Mouse (Mus musculus): ENCODE data around the gene S100a1. TPM values are rescaled to one million over a fixed set of nuclear protein-coding genes. Genes with fewer than 3 reads are reported as not detected.
A peak's percentile ranks its signal among the peaks of the same experiment; 100 is the strongest.

Gene S100a1
- polyA plus RNA-seq, 1 experiment from 2014 or later, result 142 TPM

- no peaks in the 10 kb centered on the region for H3K27me3 ChIP-seq (replicated peaks; ENCODE audit: control insufficient read depth, insufficient read depth, low read length)
- no peaks in the 10 kb centered on the region for H3K36me3 ChIP-seq (ENCODE audit: control insufficient read depth, insufficient read depth, low read length)
- H3K4me3 ChIP-seq (ENCODE audit: low read length), result peak overlapping the region; percentile 46
- H3K9ac ChIP-seq (ENCODE audit: low read depth, low read length), result peak overlapping the region; percentile 67
- H3K9me3 ChIP-seq (ENCODE audit: control insufficient read depth, low read length), result no peaks in the 10 kb centered on the region
- 20% methylated on average over 1 of the region's 1 CpGs for WGBS
- no peak for ATAC-seq
- peaks cover 13% of the 10 kb centered on the region for H3K4me1 ChIP-seq (ENCODE audit: control insufficient read depth, insufficient read depth, low read length)
- peak overlapping the region; percentile 92 for H3K4me2 ChIP-seq (ENCODE audit: low read depth, low read length)
- no peak overlapping the region for H3K27ac ChIP-seq (ENCODE audit: low read length)
Observed at GRCm38 (mm10) chr3:90515242-90515641, 1.1 kb upstream of the S100a1 start.

GRCm38 (mm10) chr3:90514691-90515090, 499 bp upstream of the S100a1 start:
- H3K27me3 ChIP-seq (replicated peaks; ENCODE audit: control insufficient read depth, insufficient read depth, low read length), result no peaks in the 10 kb centered on the region
- peaks cover 13% of the 10 kb centered on the region for H3K4me1 ChIP-seq (ENCODE audit: control insufficient read depth, insufficient read depth, low read length)
- H3K4me3 ChIP-seq (ENCODE audit: low read length), result peak overlapping the region; percentile 46
- ATAC-seq, result peak; percentile 89
- no peaks in the 10 kb centered on the region for H3K36me3 ChIP-seq (ENCODE audit: control insufficient read depth, insufficient read depth, low read length)
- WGBS, result 0% methylated on average over 10 of the region's 10 CpGs
- H3K9me3 ChIP-seq (ENCODE audit: control insufficient read depth, low read length), result no peaks in the 10 kb centered on the region
- peak overlapping the region; percentile 68 for H3K27ac ChIP-seq (ENCODE audit: low read length)
- peak overlapping the region; percentile 67 for H3K9ac ChIP-seq (ENCODE audit: low read depth, low read length)
- peak overlapping the region; percentile 92 for H3K4me2 ChIP-seq (ENCODE audit: low read depth, low read length)

- Histone ChIP-seq H3K27me3 (replicated peaks; ENCODE audit: control insufficient read depth, insufficient read depth, low read length) (no peaks in the 10 kb centered on the region), H3K4me1 (ENCODE audit: control insufficient read depth, insufficient read depth, low read length) (peaks cover 14% of the 10 kb centered on the region), H3K9me3 (ENCODE audit: control insufficient read depth, low read length) (no peaks in the 10 kb centered on the region), H3K4me2 (ENCODE audit: low read depth, low read length) (no peak overlapping the region; the same call in 1 of the 2 replicates), H3K27ac (ENCODE audit: low read length) (no peak overlapping the region), H3K9ac (ENCODE audit: low read depth, low read length) (peak overlapping the region; percentile 67), H3K36me3 (ENCODE audit: control insufficient read depth, insufficient read depth, low read length) (no peaks in the 10 kb centered on the region), H3K4me3 (ENCODE audit: low read length) (peak overlapping the region; percentile 46)
- WGBS, result 77% methylated on average over 9 of the region's 9 CpGs
- ATAC-seq, result no peak
Observed at GRCm38 (mm10) chr3:90512948-90513642, 1.1 kb downstream of the S100a1 start.

- no peak overlapping the region for H3K4me2 ChIP-seq (ENCODE audit: low read depth, low read length)
- no peak overlapping the region for H3K9ac ChIP-seq (ENCODE audit: low read depth, low read length)
- peaks cover 21% of the 10 kb centered on the region for H3K4me1 ChIP-seq (ENCODE audit: control insufficient read depth, insufficient read depth, low read length)
- H3K36me3 ChIP-seq (ENCODE audit: control insufficient read depth, insufficient read depth, low read length), result no peaks in the 10 kb centered on the region
- ATAC-seq, result no peak
- no peaks in the 10 kb centered on the region for H3K9me3 ChIP-seq (ENCODE audit: control insufficient read depth, low read length)
- no peak overlapping the region for H3K27ac ChIP-seq (ENCODE audit: low read length)
- H3K4me3 ChIP-seq (ENCODE audit: low read length), result no peak overlapping the region
- 84% methylated on average over 5 of the region's 5 CpGs for WGBS
- H3K27me3 ChIP-seq (replicated peaks; ENCODE audit: control insufficient read depth, insufficient read depth, low read length), result no peaks in the 10 kb centered on the region
Observed at GRCm38 (mm10) chr3:90512276-90512675, 1.9 kb downstream of the S100a1 start.

- peak overlapping the region; percentile 7; the same call in 1 of the 2 replicates for H3K9ac ChIP-seq (ENCODE audit: low read depth, low read length)
- ATAC-seq, result peak; percentile 3; the same call in 1 of the 2 replicates
- 28% methylated on average over 2 of the region's 2 CpGs for WGBS
- H3K27me3 ChIP-seq (replicated peaks; ENCODE audit: control insufficient read depth, insufficient read depth, low read length), result no peaks in the 10 kb centered on the region
- no peaks in the 10 kb centered on the region for H3K9me3 ChIP-seq (ENCODE audit: control insufficient read depth, low read length)
- H3K4me2 ChIP-seq (ENCODE audit: low read depth, low read length), result peak overlapping the region; percentile 44
- H3K27ac ChIP-seq (ENCODE audit: low read length), result peak overlapping the region; percentile 25; the same call in 1 of the 2 replicates
- peaks cover 8% of the 10 kb centered on the region; the same call in 1 of the 2 replicates for H3K36me3 ChIP-seq (ENCODE audit: control insufficient read depth, insufficient read depth, low read length)
- peak overlapping the region; percentile 95 for H3K4me3 ChIP-seq (ENCODE audit: low read length)
- peaks cover 16% of the 10 kb centered on the region for H3K4me1 ChIP-seq (ENCODE audit: control insufficient read depth, insufficient read depth, low read length)
Observed at GRCm38 (mm10) chr3:90509747-90510123, 4.5 kb downstream of the S100a1 start.

- peaks cover 8% of the 10 kb centered on the region; the same call in 1 of the 2 replicates for H3K36me3 ChIP-seq (ENCODE audit: control insufficient read depth, insufficient read depth, low read length)
- H3K4me1 ChIP-seq (ENCODE audit: control insufficient read depth, insufficient read depth, low read length), result peaks cover 16% of the 10 kb centered on the region
- H3K27ac ChIP-seq (ENCODE audit: low read length), result peak within 1 kb of the TSS; percentile 94
- no peaks in the 10 kb centered on the region for H3K9me3 ChIP-seq (ENCODE audit: control insufficient read depth, low read length)
- under 1% methylated on average over 66 of the region's 66 CpGs for WGBS
- peak within 1 kb of the TSS; percentile 95 for H3K4me3 ChIP-seq (ENCODE audit: low read length)
- ATAC-seq, result peak; percentile 93
- H3K9ac ChIP-seq (ENCODE audit: low read depth, low read length), result peak within 1 kb of the TSS; percentile 100
- H3K27me3 ChIP-seq (replicated peaks; ENCODE audit: control insufficient read depth, insufficient read depth, low read length), result no peaks in the 10 kb centered on the region
- peak within 1 kb of the TSS; percentile 66 for H3K4me2 ChIP-seq (ENCODE audit: low read depth, low read length)
Observed at GRCm38 (mm10) chr3:90508950-90509746, 5.0 kb downstream of the S100a1 start, which contains the start of gene Chtop. TSS of gene Chtop (minus strand) at chr3:90509498.

GRCm38 (mm10) chr3:90508287-90508949, 5.8 kb downstream of the S100a1 start:
- H3K27me3 ChIP-seq (replicated peaks; ENCODE audit: control insufficient read depth, insufficient read depth, low read length), result no peaks in the 10 kb centered on the region
- WGBS, result 1% methylated on average over 20 of the region's 20 CpGs
- no peak for ATAC-seq

GRCm38 (mm10) chr3:90506362-90506761, 7.8 kb downstream of the S100a1 start:
- WGBS, result 68% methylated on average over 3 of the region's 3 CpGs
- no peak overlapping the region for H3K4me3 ChIP-seq (ENCODE audit: low read length)
- peaks cover 12% of the 10 kb centered on the region for H3K4me1 ChIP-seq (ENCODE audit: control insufficient read depth, insufficient read depth, low read length)
- H3K9ac ChIP-seq (ENCODE audit: low read depth, low read length), result no peak overlapping the region
- no peak overlapping the region for H3K27ac ChIP-seq (ENCODE audit: low read length)
- no peak overlapping the region for H3K4me2 ChIP-seq (ENCODE audit: low read depth, low read length)
- H3K9me3 ChIP-seq (ENCODE audit: control insufficient read depth, low read length), result no peaks in the 10 kb centered on the region
- no peak for ATAC-seq
- peaks cover 20% of the 10 kb centered on the region; the same call in 1 of the 2 replicates for H3K36me3 ChIP-seq (ENCODE audit: control insufficient read depth, insufficient read depth, low read length)
- H3K27me3 ChIP-seq (replicated peaks; ENCODE audit: control insufficient read depth, insufficient read depth, low read length), result no peaks in the 10 kb centered on the region

More at GRCm38 (mm10) chr3:90508287-90508949, 5.8 kb downstream of the S100a1 start:
- no peaks in the 10 kb centered on the region for H3K9me3 ChIP-seq (ENCODE audit: control insufficient read depth, low read length)
- peaks cover 12% of the 10 kb centered on the region for H3K4me1 ChIP-seq (ENCODE audit: control insufficient read depth, insufficient read depth, low read length)
- peak overlapping the region; percentile 94 for H3K27ac ChIP-seq (ENCODE audit: low read length)
- H3K4me2 ChIP-seq (ENCODE audit: low read depth, low read length), result peak overlapping the region; percentile 66
- peaks cover 9% of the 10 kb centered on the region; the same call in 1 of the 2 replicates for H3K36me3 ChIP-seq (ENCODE audit: control insufficient read depth, insufficient read depth, low read length)
- H3K9ac ChIP-seq (ENCODE audit: low read depth, low read length), result peak overlapping the region; percentile 100
- peak overlapping the region; percentile 95 for H3K4me3 ChIP-seq (ENCODE audit: low read length)

GRCm38 (mm10) chr3:90505216-90505615, 9.0 kb downstream of the S100a1 start:
- Histone ChIP-seq H3K9ac (ENCODE audit: low read depth, low read length) (no peak overlapping the region), H3K4me3 (ENCODE audit: low read length) (no peak overlapping the region), H3K27me3 (replicated peaks; ENCODE audit: control insufficient read depth, insufficient read depth, low read length) (no peaks in the 10 kb centered on the region), H3K27ac (ENCODE audit: low read length) (no peak overlapping the region), H3K9me3 (ENCODE audit: control insufficient read depth, low read length) (no peaks in the 10 kb centered on the region), H3K4me2 (ENCODE audit: low read depth, low read length) (no peak overlapping the region), H3K4me1 (ENCODE audit: control insufficient read depth, insufficient read depth, low read length) (peaks cover 12% of the 10 kb centered on the region), H3K36me3 (ENCODE audit: control insufficient read depth, insufficient read depth, low read length) (peaks cover 23% of the 10 kb centered on the region; the same call in 1 of the 2 replicates)
- no peak for ATAC-seq
- 88% methylated on average over 5 of the region's 5 CpGs for WGBS
